Mouse (Mus musculus) gonadal fat pad, adult 2 months (tissue): ENCODE measurements at regions not wholly inside any gene's neighbourhood (a gene's known extent, or its start where the extent isn't known, plus 50 kb on each side); places are given as distances from the start of the nearest gene placed in this dataset.
"Not testable (repeated sequence)": the region's sequence is repeated elsewhere in the genome, so short reads cannot be mapped to it uniquely, and the experiment has no call there.

Experiments
- DNase-seq: peaks from one replicate; pipeline ENCODE4 v3.0.0-alpha.2; 2012; ENCODE audit warnings: low read depth

DNA sequence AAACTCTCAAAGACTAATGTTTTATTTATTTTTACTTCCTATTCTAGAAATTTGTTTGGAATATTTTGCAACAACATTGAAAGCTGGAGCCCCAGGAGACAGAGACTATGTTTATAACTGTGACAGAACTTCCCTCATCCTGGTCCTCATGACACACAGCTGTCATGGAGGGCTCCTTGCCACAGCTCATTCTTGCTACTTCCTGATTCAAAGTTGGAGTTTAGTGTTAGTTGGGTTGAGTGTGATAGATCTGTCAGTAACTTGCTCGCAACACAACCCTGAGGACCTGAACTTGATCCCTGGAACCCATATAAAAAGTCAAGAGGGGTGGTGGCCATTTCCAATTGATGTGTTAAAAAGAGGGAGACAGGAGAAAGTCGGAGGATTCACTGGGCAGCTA, 328.3 kb upstream of the Nox3 start:
- no peak for DNase-seq

GRCm38 (mm10) chr17:4029202-4029601, 333.1 kb upstream of the Nox3 start:
- DNase-seq: no peak

DNA sequence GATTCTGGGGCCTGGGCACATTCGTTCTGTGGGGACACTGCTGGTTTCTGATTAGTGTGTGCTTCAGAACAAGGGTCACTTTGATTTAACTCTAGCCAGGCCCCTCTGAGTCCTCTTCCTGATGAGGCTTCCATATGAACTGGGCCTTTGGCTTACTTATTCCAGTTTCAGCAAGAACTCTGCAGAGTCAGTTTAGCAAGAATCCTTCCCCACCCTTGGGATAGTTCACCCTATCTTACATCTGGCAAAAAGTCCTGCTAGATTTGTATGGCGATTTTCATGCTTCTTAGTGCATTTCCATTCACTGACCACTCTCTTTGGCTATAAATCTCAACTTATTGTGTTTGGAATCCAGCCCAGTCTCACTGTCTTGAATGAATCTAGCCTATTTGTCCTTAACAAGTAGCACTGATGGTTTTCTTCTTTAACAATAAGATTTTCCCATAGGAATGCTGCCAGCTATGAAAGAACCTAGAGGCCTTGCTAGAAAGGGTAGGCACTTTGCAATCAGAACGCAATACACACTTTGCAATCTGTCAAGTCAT, 338.8 kb upstream of the Nox3 start:
- DNase-seq: no peak

- no peak for DNase-seq
Observed at GRCm38 (mm10) chr17:4040104-4040664, 344.1 kb upstream of the Nox3 start.

DNA sequence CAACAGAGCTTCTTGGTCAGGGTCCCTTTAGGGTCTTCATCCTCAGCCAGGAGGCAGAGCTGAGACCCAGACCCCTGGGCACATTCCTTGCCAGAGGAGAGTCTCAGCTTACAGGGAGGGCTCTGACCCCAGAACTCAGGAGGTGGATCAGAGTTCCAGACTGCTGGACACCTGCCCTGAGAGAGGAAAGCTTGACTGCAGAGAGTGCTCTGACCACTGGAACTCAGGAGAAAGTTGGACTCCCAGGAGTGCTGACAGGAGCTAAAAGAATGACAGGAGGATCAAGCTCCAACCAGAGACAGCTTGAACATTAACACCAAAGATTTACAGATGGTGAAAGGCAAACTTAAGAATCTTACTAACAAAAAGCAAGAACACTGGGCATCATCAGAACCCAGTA, 364.1 kb upstream of the Nox3 start:
- not testable (repeated sequence) for DNase-seq

- DNase-seq: no peak
Observed at GRCm38 (mm10) chr17:4073381-4073780, 377.3 kb upstream of the Nox3 start.

DNA sequence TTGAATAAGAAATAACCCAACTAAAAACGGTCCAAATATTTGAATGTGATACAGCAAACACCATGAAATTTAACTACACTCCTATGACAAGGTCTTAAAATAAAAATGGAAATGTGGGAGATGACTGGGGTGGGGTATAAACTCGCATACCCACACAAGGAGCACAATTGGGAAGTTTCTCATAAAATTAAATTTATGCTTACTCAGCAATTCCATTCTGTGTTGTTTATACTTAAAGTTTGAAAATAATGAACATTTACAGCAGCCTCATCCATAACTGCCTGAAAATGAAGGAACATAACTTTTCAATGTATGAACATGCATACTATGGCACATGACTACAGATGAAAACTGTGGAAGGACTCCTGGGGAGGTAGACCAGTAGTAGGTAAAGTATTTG, 384.5 kb upstream of the Nox3 start:
- no peak for DNase-seq

GRCm38 (mm10) chr17:4094621-4095020, 398.6 kb upstream of the Nox3 start:
- no peak for DNase-seq

DNA sequence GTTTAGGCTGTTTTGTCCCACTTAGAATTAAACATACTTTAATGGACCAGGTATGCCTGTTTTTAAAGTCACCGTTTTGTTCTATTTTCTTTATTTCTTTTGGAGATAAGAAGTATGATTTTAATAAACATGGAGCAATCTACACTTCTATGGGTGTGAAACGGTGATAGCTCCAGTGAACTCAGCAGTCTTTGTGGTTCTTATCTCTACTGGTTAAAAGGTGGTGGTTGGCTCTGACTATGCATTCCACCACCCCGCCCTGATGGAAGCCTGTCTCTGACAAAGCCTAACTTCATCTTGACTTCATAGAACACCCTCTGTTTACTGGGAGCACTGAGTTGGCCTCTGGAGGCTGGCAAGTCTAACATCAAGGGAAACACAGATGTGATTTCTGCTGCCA, 407.3 kb upstream of the Nox3 start:
- DNase-seq: no peak

GRCm38 (mm10) chr17:4109263-4109662, 413.2 kb upstream of the Nox3 start:
- DNase-seq: no peak

DNA sequence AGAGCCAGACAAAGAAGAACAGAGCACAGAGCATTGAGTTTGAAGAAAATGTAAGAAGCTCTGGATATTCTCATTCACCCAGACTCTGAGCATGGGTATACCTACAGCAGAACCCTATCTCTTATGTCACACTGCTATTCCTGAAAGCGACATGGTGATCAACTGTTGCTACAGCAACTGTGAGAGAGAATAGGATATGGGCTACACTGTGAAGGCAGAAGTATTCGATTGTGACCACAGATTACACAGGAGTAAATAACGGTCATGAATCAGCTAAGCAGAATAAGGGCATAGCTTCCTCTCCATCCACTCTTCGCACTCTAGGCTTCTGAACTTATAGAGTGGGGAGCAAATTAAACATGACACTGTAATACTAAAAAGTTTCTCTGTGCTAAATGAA, 417.0 kb upstream of the Nox3 start:
- no peak for DNase-seq

DNA sequence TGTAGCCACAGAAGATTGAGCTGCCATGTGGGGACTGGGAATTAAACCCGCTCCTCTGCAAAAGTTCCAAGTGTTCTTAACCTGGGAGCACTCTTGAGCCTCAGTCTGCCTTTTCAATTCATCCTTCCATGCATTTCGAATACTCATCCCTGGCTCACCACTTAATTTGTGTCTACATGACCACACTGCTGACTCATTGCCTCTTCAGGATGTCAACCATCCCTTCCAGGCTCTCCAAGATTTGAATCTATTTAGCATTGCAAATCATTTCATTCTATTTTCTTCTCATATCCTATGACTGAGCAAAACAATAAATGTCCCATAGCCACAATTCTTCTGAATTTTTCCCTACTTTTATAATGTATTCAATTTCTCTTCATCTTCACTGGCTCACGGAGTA, 420.4 kb upstream of the Nox3 start:
- no peak for DNase-seq

- no peak for DNase-seq
Observed at GRCm38 (mm10) chr17:4133678-4134077, 437.6 kb upstream of the Nox3 start.

DNA sequence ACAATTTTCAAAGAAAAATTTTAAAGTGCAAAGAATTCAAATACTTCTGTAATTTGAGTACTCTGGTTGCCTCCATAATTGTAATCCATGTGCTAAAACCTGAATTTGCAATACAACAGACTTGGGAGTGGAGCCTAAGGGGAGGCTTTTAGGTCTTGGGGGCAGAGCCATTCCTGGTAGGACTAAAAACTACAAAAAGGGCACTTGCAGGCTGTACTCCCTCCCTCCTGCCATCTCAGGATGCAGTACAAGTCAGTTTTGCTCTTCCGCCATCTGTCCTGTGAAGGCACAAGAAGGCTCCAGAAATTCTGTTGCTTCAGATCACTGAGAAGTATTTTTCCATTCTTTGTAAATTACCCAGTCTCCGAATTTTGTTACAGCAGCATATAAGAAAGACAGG, 467.4 kb upstream of the Nox3 start:
- no peak for DNase-seq

DNA sequence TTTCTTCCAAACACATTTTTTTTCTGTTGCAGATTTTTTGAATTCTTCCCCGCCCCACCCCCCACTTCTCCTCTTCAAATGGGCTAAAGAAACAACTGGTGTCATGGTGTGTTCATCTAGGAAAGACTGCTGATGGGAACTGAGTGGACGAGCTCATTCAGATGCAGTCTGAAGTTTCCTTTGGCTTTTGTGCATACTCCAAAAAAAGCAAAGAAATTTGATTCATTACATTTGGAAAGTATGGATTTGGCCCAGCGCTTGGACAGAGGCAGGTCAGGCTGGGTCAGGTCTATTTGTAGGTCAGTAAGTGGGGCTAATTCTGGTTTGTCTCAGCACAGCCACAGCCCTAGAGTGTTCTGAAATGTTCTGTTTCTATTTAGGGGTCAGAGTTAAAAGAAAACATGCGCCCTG, 477.9 kb upstream of the Nox3 start:
- no peak for DNase-seq

GRCm38 (mm10) chr17:4175006-4175405, 478.9 kb upstream of the Nox3 start:
- no peak for DNase-seq

- no peak for DNase-seq
Observed at GRCm38 (mm10) chr17:4176524-4176923, 480.5 kb upstream of the Nox3 start.

GRCm38 (mm10) chr17:4177485-4178150, 481.6 kb upstream of the Nox3 start:
- DNase-seq: no peak

DNA sequence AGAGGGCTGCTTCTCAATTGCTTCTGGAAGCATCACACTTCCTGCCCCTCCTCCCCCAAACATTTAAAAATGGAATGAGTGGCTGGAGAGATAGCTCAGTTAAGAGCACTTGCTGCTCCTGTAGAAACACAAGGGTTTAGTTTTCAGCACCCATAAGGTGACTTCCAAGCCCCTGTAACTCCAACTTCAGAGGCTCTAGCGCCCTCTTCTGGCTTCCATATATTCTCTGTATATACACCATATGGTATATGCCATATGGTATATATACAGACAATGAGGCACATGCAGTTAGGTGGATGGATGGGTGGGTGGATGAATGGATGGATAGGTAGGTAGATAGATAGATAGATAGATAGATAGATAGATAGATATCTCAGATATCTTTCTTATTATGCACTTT, 483.2 kb upstream of the Nox3 start:
- no peak for DNase-seq

DNA sequence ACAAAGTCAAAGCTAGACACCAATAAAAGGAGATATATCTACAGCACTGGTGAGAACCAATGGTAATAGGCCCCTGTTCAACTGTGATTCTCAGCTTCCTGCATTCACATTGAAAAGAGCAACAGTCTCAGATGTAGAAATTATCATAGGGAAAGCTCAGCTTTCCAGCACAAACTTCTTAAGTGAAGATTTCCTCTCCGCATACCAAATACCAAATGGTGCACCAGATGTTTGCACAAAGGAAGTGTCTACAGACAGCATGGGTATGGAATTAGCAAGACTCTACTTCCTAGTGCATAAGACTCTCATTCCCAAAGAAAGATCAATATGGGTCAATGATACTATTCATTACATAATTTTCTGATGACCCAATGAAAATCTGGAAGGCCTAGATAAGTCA, 486.0 kb upstream of the Nox3 start:
- DNase-seq: no peak

DNA sequence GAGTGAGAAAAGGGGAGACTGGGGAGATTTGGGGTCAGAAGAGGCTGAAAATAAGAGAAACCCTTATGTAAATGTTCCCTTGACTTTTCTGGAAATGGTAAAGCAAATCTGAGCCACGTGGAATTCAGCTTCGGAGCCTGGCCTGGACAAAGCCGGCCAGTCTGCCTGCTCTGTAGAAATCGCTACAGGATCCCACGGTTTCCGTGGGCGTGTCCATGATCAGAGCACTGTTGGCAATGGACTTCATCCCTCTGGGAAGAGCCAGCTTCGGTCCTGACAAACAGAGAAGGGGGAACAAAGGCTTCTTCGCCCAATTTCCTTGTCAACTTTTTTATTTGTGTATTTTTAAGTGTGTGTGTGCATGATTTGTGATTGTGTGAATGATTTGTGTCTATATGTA, 490.7 kb upstream of the Nox3 start:
- no peak for DNase-seq

- DNase-seq: no peak
Observed at GRCm38 (mm10) chr17:4187606-4188005, 491.5 kb upstream of the Nox3 start.

DNA sequence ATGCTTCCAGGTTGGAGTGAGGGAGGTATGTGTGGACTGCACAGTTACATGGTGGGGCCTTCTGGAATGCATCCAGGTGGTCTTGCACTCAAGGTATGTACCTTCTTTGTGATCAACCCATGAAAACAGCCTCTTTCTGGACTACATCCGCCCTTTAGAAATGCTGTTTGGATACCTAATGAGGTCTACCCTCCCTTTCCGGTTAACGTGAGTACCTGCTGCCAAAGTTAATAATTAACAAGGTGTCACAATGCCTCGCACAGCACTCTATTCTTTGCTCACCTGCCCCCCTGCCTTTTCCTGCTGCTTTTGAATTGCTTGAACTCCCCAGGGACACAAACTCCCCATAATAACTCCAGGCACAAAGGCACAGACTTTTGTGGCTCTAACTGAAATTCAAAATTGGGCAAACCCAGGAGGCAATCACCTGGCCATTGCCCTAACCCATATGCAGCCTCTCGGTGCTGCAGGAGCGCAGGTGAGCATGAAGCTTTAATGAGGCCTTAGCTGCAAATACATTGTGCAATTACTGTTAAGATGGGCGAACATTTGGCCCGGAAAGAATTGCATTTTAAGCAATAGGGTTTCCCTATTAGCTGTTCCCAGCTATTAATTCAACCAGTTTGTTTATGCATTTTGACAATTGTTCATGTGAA, 500.9 kb upstream of the Nox3 start:
- DNase-seq: peak; percentile 12
